Mouse (Mus musculus): ENCODE data around the gene Cyp4f39. TPM values are rescaled to one million over a fixed set of nuclear protein-coding genes. Genes with fewer than 3 reads are reported as not detected.
"Not testable (repeated sequence)": the region's sequence is repeated elsewhere in the genome, so short reads cannot be mapped to it uniquely, and the experiment has no call there.

Gene Cyp4f39
- polyA plus RNA-seq, 1 experiment from 2014 or later, result 8.9 TPM

GRCm38 (mm10) chr17:32536051-32536866, 83.7 kb downstream of the Cyp4f39 start, which contains the start of gene Cyp4f16:
TSS of gene Cyp4f16 (plus strand) at chr17:32536558.
- peak within 1 kb of the TSS; percentile 3; the same call in 1 of the 2 replicates for H3K9ac ChIP-seq
- peak within 1 kb of the TSS; percentile 49 for H3K4me3 ChIP-seq (replicated peaks)
- not testable (repeated sequence) for H3K9me3 ChIP-seq; H3K27me3 ChIP-seq (replicated peaks); H3K4me1 ChIP-seq; H3K36me3 ChIP-seq
- WGBS, result 8% methylated on average over 5 of the region's 5 CpGs
- H3K27ac ChIP-seq, result peak within 1 kb of the TSS; percentile 41; the same call in 1 of the 2 replicates
- ATAC-seq (ENCODE audit: insufficient read depth, low FRiP score, low read depth), result peak; percentile 93
- peak within 1 kb of the TSS; percentile 63 for H3K4me2 ChIP-seq

- Histone ChIP-seq H3K9me3 (no peaks in the 10 kb centered on the region), H3K4me2 (peak overlapping the region; percentile 63), H3K4me1 (peaks cover 4% of the 10 kb centered on the region; the same call in 1 of the 2 replicates), H3K9ac (0 out of 2 replicates have a peak overlapping the region, but pooled peaks have one; percentile 3), H3K27ac (peak overlapping the region; percentile 41; the same call in 1 of the 2 replicates), H3K36me3 (no peaks in the 10 kb centered on the region), H3K27me3 (replicated peaks) (no peaks in the 10 kb centered on the region), H3K4me3 (replicated peaks) (peak overlapping the region; percentile 49)
- WGBS, result 51% methylated on average over 5 of the region's 5 CpGs
- no peak for ATAC-seq (ENCODE audit: insufficient read depth, low FRiP score, low read depth)
Observed at GRCm38 (mm10) chr17:32536867-32537250, 84.3 kb downstream of the Cyp4f39 start.

Other genes starting within 250 kb of the Cyp4f39 start
- gene Brd4, start 168.0 kb upstream of the Cyp4f39 start, polyA plus RNA-seq (2015; fragmentation: Nextera tagmentation; extraction: Ambion mirVana), result 68.8 and 79.5 TPM in 2 replicates
- gene Akap8, start 131.5 kb upstream of the Cyp4f39 start, polyA plus RNA-seq (2015; fragmentation: Nextera tagmentation; extraction: Ambion mirVana), result 86.1 and 98.3 TPM in 2 replicates
- gene Akap8l, start 102.1 kb upstream of the Cyp4f39 start, polyA plus RNA-seq (2015; fragmentation: Nextera tagmentation; extraction: Ambion mirVana), result 83.5 and 91.1 TPM in 2 replicates
- 26.2 and 31.2 TPM in 2 replicates for gene Wiz, start 63.3 kb upstream of the Cyp4f39 start, polyA plus RNA-seq (2015; fragmentation: Nextera tagmentation; extraction: Ambion mirVana)
- gene Rasal3, start 49.1 kb upstream of the Cyp4f39 start, polyA plus RNA-seq (2015; fragmentation: Nextera tagmentation; extraction: Ambion mirVana), result 2.1 TPM in 2 replicates
- 0.26 and 0.45 TPM in 2 replicates for gene Pglyrp2, start 28.6 kb upstream of the Cyp4f39 start, polyA plus RNA-seq (2015; fragmentation: Nextera tagmentation; extraction: Ambion mirVana)
- gene Cyp4f17, start 53.3 kb downstream of the Cyp4f39 start, polyA plus RNA-seq (2015; fragmentation: Nextera tagmentation; extraction: Ambion mirVana), result 6.5 and 7.4 TPM in 2 replicates
- gene Cyp4f16, start 83.8 kb downstream of the Cyp4f39 start, polyA plus RNA-seq (2015; fragmentation: Nextera tagmentation; extraction: Ambion mirVana), result 24.6 and 26.6 TPM in 2 replicates
- not detected in 2 replicates for gene Cyp4f37, start 168.6 kb downstream of the Cyp4f39 start, polyA plus RNA-seq (2015; fragmentation: Nextera tagmentation; extraction: Ambion mirVana)
- gene Cyp4f40, start 206.2 kb downstream of the Cyp4f39 start, polyA plus RNA-seq (2015; fragmentation: Nextera tagmentation; extraction: Ambion mirVana), result 2.9 and 3.6 TPM in 2 replicates
- gene Cyp4f15, start 232.9 kb downstream of the Cyp4f39 start, polyA plus RNA-seq (2015; fragmentation: Nextera tagmentation; extraction: Ambion mirVana), result 0.98 and 1.7 TPM in 2 replicates